47 mouse cellular contexts compared by ENCODE assay signal in the genomic region with DNA sequence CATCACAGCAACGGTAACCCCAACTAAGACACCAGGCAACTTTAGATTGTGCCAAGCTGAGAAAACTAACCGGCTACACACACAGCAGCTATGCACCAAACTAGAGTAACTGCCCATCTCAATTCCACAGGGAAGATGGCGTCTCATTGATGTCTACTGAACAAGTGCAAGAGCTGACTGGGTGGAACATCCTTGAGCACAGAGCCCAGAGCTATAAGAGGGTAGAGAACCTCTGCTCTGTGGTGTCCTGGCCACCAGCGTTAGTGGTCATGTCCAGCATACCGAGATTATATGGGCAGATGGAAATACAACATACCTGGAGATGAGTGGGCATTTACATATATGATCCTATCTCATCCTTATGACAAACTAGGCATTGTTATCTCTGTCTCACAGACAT. TPM values are rescaled to one million over a fixed set of nuclear protein-coding genes. Genes with fewer than 3 reads are reported as not detected.
"Had no signal": no experiment of that assay in that cellular context is flagged by ENCODE, and none has a peak within 500 bp of the region (broad histone marks: within the 10 kb centered on the region; RNA-seq: fewer than 3 reads in every experiment).

No protein-coding gene starts in this region.

- H3K27me3 ChIP-seq: heart, embryonic 12.5 days; heart, embryonic 13.5 days; heart, embryonic 15.5 days; hindbrain, embryonic 12.5 days; hindbrain, embryonic 13.5 days; kidney, embryonic 15.5 days had no signal

- H3K4me3 ChIP-seq: heart, embryonic 10.5 days; heart, embryonic 12.5 days; heart, embryonic 13.5 days; heart, embryonic 15.5 days; hindbrain, embryonic 10.5 days; hindbrain, embryonic 12.5 days; hindbrain, embryonic 13.5 days; hindbrain, embryonic 15.5 days; kidney, embryonic 15.5 days; layer of hippocampus, adult 2 months; left cerebral cortex, adult 2 months had no signal

- H3K9me3 ChIP-seq: heart, embryonic 10.5 days; heart, embryonic 12.5 days; heart, embryonic 13.5 days; heart, embryonic 15.5 days; hindbrain, embryonic 10.5 days; hindbrain, embryonic 12.5 days; hindbrain, embryonic 13.5 days; hindbrain, embryonic 15.5 days; kidney, embryonic 15.5 days had no signal

- H3K4me2 ChIP-seq: heart, embryonic 11.5 days; heart, embryonic 12.5 days; heart, embryonic 13.5 days; heart, embryonic 15.5 days; hindbrain, embryonic 12.5 days; hindbrain, embryonic 13.5 days; hindbrain, embryonic 14.5 days; hindbrain, embryonic 15.5 days; kidney, embryonic 15.5 days had no signal

- DNase-seq: heart, postnatal 10 days; heart, postnatal 36 days; heart, postnatal 4 days; kidney, adult 11 months; kidney, adult 18-20 months; kidney, adult 2 months; kidney, adult 8-10 months; kidney, adult 9 months; kidney, postnatal 10 days; kidney, postnatal 14 days; kidney, postnatal 25 days; kidney, postnatal 36 days; kidney, postnatal 4 days; layer of hippocampus, adult 9-11 months; layer of hippocampus, postnatal 36 days had no signal

- H3K27ac ChIP-seq: heart, embryonic 10.5 days; heart, embryonic 13.5 days; heart, embryonic 15.5 days; hindbrain, embryonic 10.5 days; hindbrain, embryonic 12.5 days; hindbrain, embryonic 13.5 days; hindbrain, embryonic 14.5 days; hindbrain, embryonic 15.5 days; hindbrain, postnatal 0 days; kidney, embryonic 15.5 days; kidney, postnatal 0 days; layer of hippocampus, adult 2 months; left cerebral cortex, adult 2 months had no signal

- H3K9ac ChIP-seq: heart, embryonic 12.5 days; heart, embryonic 13.5 days; heart, embryonic 15.5 days; hindbrain, embryonic 12.5 days; hindbrain, embryonic 13.5 days; hindbrain, embryonic 14.5 days; hindbrain, embryonic 15.5 days; kidney, embryonic 15.5 days had no signal

- H3K36me3 ChIP-seq: heart, embryonic 10.5 days; heart, embryonic 15.5 days; hindbrain, embryonic 10.5 days; hindbrain, embryonic 12.5 days; hindbrain, embryonic 13.5 days; hindbrain, embryonic 15.5 days; kidney, embryonic 15.5 days had no signal

- ATAC-seq: hindbrain, embryonic 16.5 days; hindbrain, postnatal 0 days; inflammation-experienced regulatory T-cells, adult 6 months; intestine, embryonic 16.5 days; intestine, postnatal 0 days had no signal

RNA-seq across cellular contexts. Expression of a gene that starts 25.1 kb away (rescaled TPM):
- total RNA-seq: heart, postnatal 25 days; heart, postnatal 36 days; hematopoietic stem cell, adult 5-6 weeks; hindbrain, postnatal 0 days; layer of hippocampus, adult 2 months; layer of hippocampus, postnatal 10 days; layer of hippocampus, postnatal 14 days; layer of hippocampus, postnatal 25 days; layer of hippocampus, postnatal 36 days; left cerebral cortex, adult 18-20 months had no signal
- polyA plus RNA-seq: heart, embryonic 10.5 days; heart, embryonic 11.5 days; heart, embryonic 12.5 days; heart, embryonic 13.5 days; heart, embryonic 14.5 days; heart, embryonic 15.5 days; heart, embryonic 16.5 days; heart, postnatal 0 days; hindbrain, embryonic 10.5 days; hindbrain, embryonic 11.5 days; hindbrain, embryonic 12.5 days; hindbrain, embryonic 13.5 days; hindbrain, embryonic 14.5 days; hindbrain, embryonic 15.5 days; hindbrain, embryonic 16.5 days; hindbrain, postnatal 0 days; inflammation-experienced regulatory T-cells, adult 6 months; intestine, embryonic 14.5 days; intestine, postnatal 0 days; kidney, embryonic 14.5 days; kidney, embryonic 15.5 days; kidney, embryonic 16.5 days had no signal
